Mouse (Mus musculus) heart, embryonic 12.5 days (tissue): ENCODE measurements at regions not wholly inside any gene's neighbourhood (a gene's known extent, or its start where the extent isn't known, plus 50 kb on each side); places are given as distances from the start of the nearest gene placed in this dataset.

Source experiments
- ATAC-seq: fragments of 200-750 bp; cut with Nextera tagmentation; 2 replicates; pipeline ENCODE4 v1.8.0; 2017; ENCODE audit warnings: moderate TSS enrichment, moderate library complexity; ENCODE audit not compliant: insufficient number of reproducible peaks, low FRiP score
- H3K27ac ChIP-seq: fragments of 300-500 bp; sonication (generic); 2 replicates; pipeline ENCODE4 v1.5.1; 2016; ENCODE audit warnings: mild to moderate bottlenecking, moderate library complexity; ENCODE audit not compliant: poor library complexity, severe bottlenecking
- H3K27me3 ChIP-seq: fragments of 300-500 bp; sonication (generic); replicated peaks from 2 replicates; pipeline ENCODE4 v1.6.1; 2016; ENCODE audit warnings: mild to moderate bottlenecking, moderate library complexity
- H3K36me3 ChIP-seq: fragments of 300-500 bp; sonication (generic); 2 replicates; pipeline ENCODE4 v1.6.1; 2016; ENCODE audit warnings: mild to moderate bottlenecking, moderate library complexity
- H3K4me1 ChIP-seq: fragments of 300-500 bp; sonication (generic); replicated peaks from 2 replicates; pipeline ENCODE4 v1.6.1; 2016; ENCODE audit warnings: mild to moderate bottlenecking
- H3K4me2 ChIP-seq: fragments of 300-500 bp; sonication (generic); 2 replicates; pipeline ENCODE4 v1.6.1; 2016; ENCODE audit warnings: mild to moderate bottlenecking, moderate library complexity
- H3K4me3 ChIP-seq: fragments of 300-500 bp; sonication (generic); 2 replicates; pipeline ENCODE4 v1.5.1; 2016; ENCODE audit warnings: mild to moderate bottlenecking
- H3K9ac ChIP-seq: fragments of 300-500 bp; sonication (generic); 2 replicates; pipeline ENCODE4 v1.6.1; 2016; ENCODE audit warnings: mild to moderate bottlenecking, moderate library complexity
- H3K9me3 ChIP-seq: fragments of 300-500 bp; sonication (generic); replicated peaks from 2 replicates; pipeline ENCODE4 v1.6.1; 2016; ENCODE audit warnings: mild to moderate bottlenecking, moderate library complexity
- WGBS: fragments of 180-500 bp; shearing (Covaris S2); methylation state at CpG from one replicate; pipeline ENCODE4 v1.1.7; 2016; 5-methylcytosine and 5-hydroxymethylcytosine counted together

DNA sequence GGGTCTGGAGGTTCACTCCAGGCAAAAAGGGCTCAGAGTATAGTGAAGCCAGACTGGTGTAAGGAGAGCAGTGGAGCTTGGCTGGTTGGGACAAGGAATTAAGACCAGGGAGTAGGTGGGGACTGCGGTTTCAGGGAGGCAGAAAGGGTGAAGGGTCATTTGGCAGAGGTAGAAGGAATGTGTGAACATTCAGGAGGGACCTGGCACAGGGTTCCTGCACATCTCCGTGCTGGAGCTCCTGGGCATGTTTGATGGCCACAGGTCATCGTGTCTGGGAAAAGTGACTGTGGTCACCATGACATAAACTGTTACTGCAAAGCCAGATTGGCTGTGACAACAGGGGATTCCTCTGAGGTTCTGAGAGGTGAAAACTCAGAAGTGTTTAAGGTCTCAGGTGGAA lies 202.3 kb downstream of the Gadd45g start:
- Histone ChIP-seq H3K9ac (no peak overlapping the region), H3K27ac (no peak overlapping the region), H3K4me1 (peaks cover 20% of the 10 kb centered on the region), H3K36me3 (no peaks in the 10 kb centered on the region), H3K27me3 (no peaks in the 10 kb centered on the region), H3K4me2 (no peak overlapping the region), H3K4me3 (no peak overlapping the region), H3K9me3 (peaks cover 6% of the 10 kb centered on the region; the same call in 1 of the 2 replicates)
- no peak for ATAC-seq
- WGBS, result 85% methylated on average over 3 of the region's 3 CpGs

DNA sequence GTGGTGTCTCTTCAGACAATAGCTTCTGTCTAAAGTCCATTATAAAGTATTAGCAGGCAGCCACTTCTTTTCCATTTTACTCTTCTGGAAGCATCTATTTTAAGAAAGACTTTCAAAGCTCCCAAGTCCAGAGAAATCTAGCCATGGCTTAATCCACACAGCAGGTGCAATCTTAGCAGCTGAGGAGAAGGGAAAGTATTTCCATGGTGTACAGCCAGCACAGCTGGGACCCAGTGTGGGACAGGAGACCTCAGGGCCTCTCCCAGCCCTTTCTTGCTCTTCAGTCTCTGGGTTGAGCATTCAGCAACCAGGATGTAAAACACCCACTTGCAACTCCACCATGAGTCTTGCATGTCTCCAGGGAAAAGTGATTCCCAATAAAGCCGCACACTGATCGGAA lies 202.8 kb downstream of the Gadd45g start:
- no peak overlapping the region for H3K4me3 ChIP-seq
- H3K27ac ChIP-seq, result no peak overlapping the region
- H3K27me3 ChIP-seq, result no peaks in the 10 kb centered on the region
- no peak overlapping the region for H3K4me2 ChIP-seq
- peaks cover 6% of the 10 kb centered on the region; the same call in 1 of the 2 replicates for H3K9me3 ChIP-seq
- no peak overlapping the region for H3K9ac ChIP-seq
- 90% methylated on average over 2 of the region's 2 CpGs for WGBS
- H3K4me1 ChIP-seq, result peaks cover 20% of the 10 kb centered on the region
- no peak for ATAC-seq
- no peaks in the 10 kb centered on the region for H3K36me3 ChIP-seq

DNA sequence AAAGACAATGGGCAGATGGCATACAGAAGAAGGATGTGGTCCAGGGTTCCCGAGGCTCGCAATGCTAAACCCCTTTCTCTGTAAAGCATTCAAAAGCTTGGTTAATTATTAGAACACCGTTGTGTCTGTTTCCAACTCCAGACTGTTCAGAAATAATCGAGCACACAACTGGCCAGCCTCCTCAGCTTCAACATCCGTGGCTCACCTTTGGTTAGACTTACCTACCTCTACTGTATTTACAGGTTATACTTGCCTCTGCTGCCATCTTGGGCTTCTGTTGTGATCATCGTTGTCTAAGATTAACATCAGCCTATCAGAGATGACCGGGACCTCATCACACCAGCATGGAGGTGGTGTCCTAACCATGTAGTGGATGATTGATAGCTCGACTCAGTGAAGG lies 209.3 kb downstream of the Gadd45g start:
- no peaks in the 10 kb centered on the region for H3K4me1 ChIP-seq
- H3K27ac ChIP-seq, result no peak overlapping the region
- H3K9me3 ChIP-seq, result no peaks in the 10 kb centered on the region
- H3K4me3 ChIP-seq, result no peak overlapping the region
- ATAC-seq, result no peak
- H3K27me3 ChIP-seq, result no peaks in the 10 kb centered on the region
- 83% methylated on average over 8 of the region's 8 CpGs for WGBS
- no peaks in the 10 kb centered on the region for H3K36me3 ChIP-seq
- H3K4me2 ChIP-seq, result no peak overlapping the region
- no peak overlapping the region for H3K9ac ChIP-seq

DNA sequence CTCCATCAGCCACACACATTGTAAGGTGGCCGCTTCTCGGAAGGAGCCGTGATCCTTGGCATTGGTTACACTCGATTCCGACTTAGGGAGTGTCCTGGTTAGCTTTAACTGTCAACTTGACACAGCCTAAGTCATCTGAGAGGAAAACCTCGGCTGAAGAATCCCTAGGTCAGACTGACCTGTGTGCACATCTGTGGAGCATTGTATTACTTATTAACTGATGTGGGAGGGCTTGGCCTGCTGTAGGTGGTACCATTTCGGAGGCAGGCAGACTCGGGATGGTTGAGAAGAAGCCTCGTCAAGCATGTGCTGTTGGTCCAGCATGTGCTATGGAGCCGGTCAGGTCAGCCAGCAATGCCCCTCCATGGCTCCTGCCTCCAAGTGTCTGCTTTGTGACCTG lies 211.0 kb downstream of the Gadd45g start:
- no peak overlapping the region for H3K4me3 ChIP-seq
- H3K4me2 ChIP-seq, result no peak overlapping the region
- no peaks in the 10 kb centered on the region for H3K27me3 ChIP-seq
- no peaks in the 10 kb centered on the region for H3K4me1 ChIP-seq
- no peaks in the 10 kb centered on the region for H3K36me3 ChIP-seq
- no peak overlapping the region for H3K27ac ChIP-seq
- no peak for ATAC-seq
- no peaks in the 10 kb centered on the region for H3K9me3 ChIP-seq
- H3K9ac ChIP-seq, result no peak overlapping the region
- 77% methylated on average over 10 of the region's 10 CpGs for whole genome bisulfite sequencing

DNA sequence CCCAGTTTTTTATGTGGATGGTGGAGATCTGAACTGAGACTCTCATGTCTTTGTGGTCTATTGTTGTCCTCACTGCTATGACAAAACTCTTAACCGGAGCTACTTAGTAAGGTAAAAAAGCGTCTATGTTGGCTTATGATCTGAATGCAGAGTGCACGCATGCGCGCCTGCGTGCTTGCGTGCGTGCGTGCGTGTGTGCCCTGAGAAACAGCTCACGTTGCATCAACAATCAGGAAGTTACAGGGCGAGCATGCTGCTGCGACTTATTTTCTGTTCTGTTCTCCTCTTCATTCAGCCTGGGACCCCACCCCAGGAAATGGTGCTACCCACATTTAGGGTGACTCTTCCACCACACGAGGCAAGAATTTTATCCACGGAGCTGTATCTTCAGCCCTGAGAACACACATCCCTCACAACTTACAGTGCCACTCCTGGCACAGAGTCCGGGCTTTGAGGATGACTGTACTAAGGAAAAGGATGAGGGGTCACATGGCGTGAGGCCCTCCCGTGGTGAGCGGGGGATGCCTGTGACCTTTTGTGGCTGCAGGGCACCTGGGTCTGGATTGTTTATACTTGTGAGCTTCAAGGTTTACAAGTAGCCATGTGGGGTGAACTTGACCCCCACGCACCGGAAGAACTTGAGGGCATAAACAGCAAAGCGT lies 213.4 kb downstream of the Gadd45g start:
- H3K27ac ChIP-seq, result no peak overlapping the region
- H3K4me1 ChIP-seq, result 0 out of 2 replicates have a peak, but pooled peaks cover 5% of the 10 kb centered on the region
- no peak overlapping the region for H3K4me2 ChIP-seq
- no peak overlapping the region for H3K9ac ChIP-seq
- H3K27me3 ChIP-seq, result no peaks in the 10 kb centered on the region
- no peaks in the 10 kb centered on the region for H3K36me3 ChIP-seq
- no peak overlapping the region for H3K4me3 ChIP-seq
- no peaks in the 10 kb centered on the region for H3K9me3 ChIP-seq
- no peak for ATAC-seq
- 83% methylated on average over 22 of the region's 22 CpGs for whole genome bisulfite sequencing

DNA sequence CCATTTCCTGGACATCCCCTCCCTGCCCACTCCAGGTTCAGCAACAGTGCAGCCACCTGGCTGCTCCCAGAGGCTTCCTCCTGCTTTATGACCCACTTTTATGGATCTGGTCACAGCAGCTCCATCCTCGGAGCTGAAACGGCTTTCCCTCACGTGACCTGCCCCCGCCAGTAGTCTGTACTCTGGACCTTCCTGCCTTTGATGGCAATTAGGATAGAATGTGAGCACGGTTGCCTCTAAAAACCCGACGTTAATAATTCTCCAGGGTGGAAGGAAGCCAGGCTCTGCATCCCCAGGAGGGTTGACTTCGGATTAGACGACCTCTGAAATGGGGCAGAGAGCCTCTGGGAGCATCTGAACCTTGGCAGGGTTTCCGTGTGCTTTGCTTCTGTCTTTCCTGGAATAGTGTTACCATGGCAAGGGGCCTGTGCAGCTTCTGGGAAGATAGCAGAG lies 214.0 kb downstream of the Gadd45g start:
- ATAC-seq, result no peak
- Histone ChIP-seq H3K36me3 (no peaks in the 10 kb centered on the region), H3K4me3 (no peak overlapping the region), H3K9ac (no peak overlapping the region), H3K4me2 (no peak overlapping the region), H3K9me3 (no peaks in the 10 kb centered on the region), H3K27ac (no peak overlapping the region), H3K4me1 (0 out of 2 replicates have a peak, but pooled peaks cover 5% of the 10 kb centered on the region), H3K27me3 (no peaks in the 10 kb centered on the region)
- WGBS, result 78% methylated on average over 10 of the region's 10 CpGs

GRCm38 (mm10) chr13:52061454-52061853 lies 215.0 kb downstream of the Gadd45g start:
- Histone ChIP-seq H3K27me3 (no peaks in the 10 kb centered on the region), H3K27ac (no peak overlapping the region), H3K4me1 (peaks cover 9% of the 10 kb centered on the region), H3K36me3 (no peaks in the 10 kb centered on the region), H3K9ac (no peak overlapping the region), H3K4me3 (no peak overlapping the region), H3K4me2 (no peak overlapping the region), H3K9me3 (no peaks in the 10 kb centered on the region)
- ATAC-seq, result no peak

- Histone ChIP-seq H3K9ac (no peak overlapping the region), H3K4me1 (peaks cover 13% of the 10 kb centered on the region), H3K9me3 (no peaks in the 10 kb centered on the region), H3K4me3 (no peak overlapping the region), H3K36me3 (no peaks in the 10 kb centered on the region), H3K27me3 (no peaks in the 10 kb centered on the region), H3K27ac (no peak overlapping the region), H3K4me2 (no peak overlapping the region)
- WGBS, result 82% methylated on average over 4 of the region's 4 CpGs
- ATAC-seq, result no peak
Measured at GRCm38 (mm10) chr13:52061881-52062280, 215.4 kb downstream of the Gadd45g start.

DNA sequence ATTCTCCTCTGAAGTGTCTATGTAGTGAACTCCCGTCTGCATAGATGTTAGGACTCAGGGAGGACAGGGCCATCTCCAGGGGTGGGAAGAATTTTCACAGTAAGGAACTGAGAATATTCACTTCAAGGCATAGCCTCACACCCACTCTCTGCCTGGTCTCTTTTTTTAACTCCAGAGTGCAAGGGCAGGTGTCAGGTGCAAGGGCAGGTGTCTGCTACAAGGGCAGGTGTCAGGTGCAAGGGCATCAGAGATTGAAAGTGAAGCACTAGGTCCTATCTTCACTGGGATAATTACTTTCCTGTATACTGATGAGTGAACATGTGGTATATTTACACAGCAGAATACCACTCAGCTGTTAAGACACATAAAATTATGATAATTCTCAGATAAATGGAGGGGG lies 216.1 kb downstream of the Gadd45g start:
- Histone ChIP-seq H3K9ac (no peak overlapping the region), H3K9me3 (no peaks in the 10 kb centered on the region), H3K4me3 (no peak overlapping the region), H3K27ac (no peak overlapping the region), H3K4me2 (no peak overlapping the region), H3K27me3 (no peaks in the 10 kb centered on the region), H3K4me1 (peaks cover 20% of the 10 kb centered on the region), H3K36me3 (no peaks in the 10 kb centered on the region)
- 75% methylated on average over 1 of the region's 1 CpGs for WGBS
- ATAC-seq, result no peak

DNA sequence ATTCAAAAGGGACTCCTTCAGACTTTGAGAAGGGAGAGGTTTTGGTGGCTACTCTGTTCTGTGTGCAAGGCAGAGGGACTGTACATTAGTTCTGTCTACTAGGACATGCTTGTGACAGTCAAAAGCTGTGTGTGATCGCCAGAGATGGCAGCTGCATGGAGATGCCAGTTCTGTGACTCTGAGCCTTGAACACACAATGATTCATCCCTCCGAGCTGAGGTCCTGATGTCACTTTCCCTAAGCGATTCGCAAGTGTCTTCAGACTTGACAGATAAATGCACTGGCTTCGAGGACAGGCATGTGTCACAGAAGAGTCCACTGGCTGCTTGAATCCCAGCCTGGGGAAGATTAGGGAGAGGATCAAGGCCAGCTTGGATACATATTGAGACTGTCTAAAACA lies 218.8 kb downstream of the Gadd45g start:
- Histone ChIP-seq H3K4me2 (no peak overlapping the region), H3K9me3 (no peaks in the 10 kb centered on the region), H3K4me1 (peaks cover 41% of the 10 kb centered on the region), H3K9ac (no peak overlapping the region), H3K27me3 (no peaks in the 10 kb centered on the region), H3K27ac (no peak overlapping the region), H3K36me3 (no peaks in the 10 kb centered on the region), H3K4me3 (no peak overlapping the region)
- ATAC-seq, result no peak
- 69% methylated on average over 5 of the region's 5 CpGs for WGBS

DNA sequence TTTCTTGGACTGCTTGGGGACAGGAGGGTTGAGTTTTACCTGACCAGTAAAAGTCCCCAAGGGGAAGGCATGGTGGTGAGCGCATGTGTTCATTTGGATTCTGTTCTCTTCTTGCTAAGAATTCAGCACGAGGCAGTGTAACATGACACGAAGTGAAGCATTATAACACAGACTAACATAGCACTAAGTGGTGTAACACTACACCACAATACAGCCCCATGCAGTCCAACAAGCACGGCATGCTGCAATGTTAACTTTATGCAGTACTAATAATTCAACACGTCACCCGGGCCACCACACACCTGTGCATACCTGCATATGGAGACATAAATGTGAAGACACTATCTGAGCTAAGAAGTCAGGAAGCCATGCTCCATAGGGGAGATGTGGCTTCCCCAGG lies 219.2 kb downstream of the Gadd45g start:
- 85% methylated on average over 6 of the region's 6 CpGs for WGBS

GRCm38 (mm10) chr13:52067048-52067447 lies 220.6 kb downstream of the Gadd45g start:
- Histone ChIP-seq H3K27ac (peak overlapping the region; percentile 39), H3K4me2 (peak overlapping the region; percentile 8; the same call in 1 of the 2 replicates), H3K9ac (no peak overlapping the region), H3K4me1 (peaks cover 41% of the 10 kb centered on the region), H3K9me3 (no peaks in the 10 kb centered on the region), H3K4me3 (no peak overlapping the region), H3K36me3 (no peaks in the 10 kb centered on the region), H3K27me3 (no peaks in the 10 kb centered on the region)
- no peak for ATAC-seq
- 25% methylated on average over 4 of the region's 4 CpGs for WGBS

More for the DNA sequence above, 219.2 kb downstream of the Gadd45g start:
- H3K9ac ChIP-seq, result no peak overlapping the region
- ATAC-seq, result no peak
- H3K4me1 ChIP-seq, result peaks cover 41% of the 10 kb centered on the region
- no peaks in the 10 kb centered on the region for H3K36me3 ChIP-seq
- no peaks in the 10 kb centered on the region for H3K9me3 ChIP-seq
- no peak overlapping the region for H3K4me2 ChIP-seq
- H3K4me3 ChIP-seq, result no peak overlapping the region
- H3K27ac ChIP-seq, result no peak overlapping the region
- no peaks in the 10 kb centered on the region for H3K27me3 ChIP-seq
